Mouse (Mus musculus): Measurements from ENCODE around the gene Tmem41b. TPM values are rescaled to one million over a fixed set of nuclear protein-coding genes. Genes with fewer than 3 reads are reported as not detected.
A peak's percentile ranks its signal among the peaks of the same experiment; 100 is the strongest.

The Tmem41b gene
- polyA plus RNA-seq, 1 experiment from 2014 or later = 79.1 TPM

DNA sequence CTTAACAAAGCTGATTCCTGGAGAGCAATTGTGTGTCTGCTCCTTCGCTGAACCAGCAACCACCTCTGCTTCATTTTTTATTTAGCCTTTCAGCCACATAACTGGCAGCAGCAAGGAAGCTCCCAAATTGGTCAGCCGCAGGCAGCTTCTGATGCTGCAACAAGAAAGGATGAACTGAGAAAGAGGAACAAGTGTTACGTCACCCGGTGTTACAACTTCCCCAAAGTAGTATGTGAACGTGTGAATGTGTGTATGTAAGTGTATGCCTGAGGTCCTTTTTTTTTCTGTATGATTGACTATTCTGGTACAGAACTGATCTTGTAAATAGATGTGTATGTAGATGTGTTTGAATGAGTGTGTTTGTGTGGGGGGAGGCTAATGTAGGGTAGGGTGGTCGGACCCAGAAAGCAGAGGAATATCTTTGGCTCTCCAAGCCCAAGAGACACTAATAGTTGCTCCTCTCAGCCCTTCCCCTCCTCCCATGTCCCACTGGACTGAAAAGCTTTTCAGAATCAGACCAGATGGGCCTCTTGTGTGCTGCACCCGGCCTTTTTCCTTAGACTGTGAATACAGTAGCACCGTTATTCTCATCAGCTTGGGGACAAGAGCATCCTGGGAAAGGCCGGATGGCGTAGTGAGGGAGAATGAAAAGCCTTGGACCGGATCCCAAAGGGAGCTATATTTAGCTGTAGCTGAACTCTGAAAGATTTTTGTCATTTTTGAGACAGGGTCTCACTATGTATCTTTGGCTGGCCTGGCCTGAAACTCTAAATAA, 18.7 kb downstream of the Tmem41b start:
- H3K27ac ChIP-seq (ENCODE audit: low read depth, low read length) = peak overlapping the region; percentile 56
- H3K9ac ChIP-seq (ENCODE audit: low read length) = no peak overlapping the region
- DNase-seq (ENCODE audit: low spot score) (peak; percentile 23), ATAC-seq (ENCODE audit: insufficient read depth, low FRiP score, low TSS enrichment) (peak; percentile 49; the same call in 1 of the 2 replicates)
- H3K36me3 ChIP-seq (ENCODE audit: control insufficient read depth, insufficient read depth, low read length) = no peaks in the 10 kb centered on the region
- peaks cover 2% of the 10 kb centered on the region; the same call in 1 of the 2 replicates for H3K4me1 ChIP-seq (ENCODE audit: control insufficient read depth, insufficient read depth, low read length)
- WGBS = 75% methylated on average over 11 of the region's 11 CpGs
- no peak overlapping the region for H3K4me2 ChIP-seq (ENCODE audit: low read depth)
- H3K9me3 ChIP-seq (ENCODE audit: control insufficient read depth, low read length) = no peaks in the 10 kb centered on the region
- no peak overlapping the region for H3K4me3 ChIP-seq (ENCODE audit: low read depth, low read length)
- no peaks in the 10 kb centered on the region for H3K27me3 ChIP-seq (ENCODE audit: control insufficient read depth, insufficient read depth, low read length)

DNA sequence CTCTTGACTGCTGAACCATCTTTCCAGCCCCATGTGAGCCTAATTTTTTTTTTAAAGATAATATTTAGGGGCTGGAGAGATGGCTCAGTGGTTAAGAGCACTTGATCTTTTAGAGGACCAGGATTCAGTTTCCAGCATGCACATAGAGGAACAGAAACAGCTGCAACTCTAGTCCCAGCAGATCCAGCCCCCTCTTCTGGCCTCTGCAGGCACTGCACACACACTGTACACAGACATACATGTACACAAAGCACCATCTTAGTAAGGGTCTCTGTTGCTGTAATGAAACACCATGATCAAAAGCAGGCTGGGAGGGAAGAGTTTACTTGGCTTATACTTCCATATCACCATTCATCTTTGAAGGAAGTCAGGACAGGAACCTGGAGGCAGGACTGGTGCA, 21.1 kb downstream of the Tmem41b start:
- Histone ChIP-seq H3K27me3 (ENCODE audit: control insufficient read depth, insufficient read depth, low read length) (no peaks in the 10 kb centered on the region), H3K9ac (ENCODE audit: low read length) (no peak overlapping the region), H3K27ac (ENCODE audit: low read depth, low read length) (no peak overlapping the region), H3K9me3 (ENCODE audit: control insufficient read depth, low read length) (no peaks in the 10 kb centered on the region), H3K4me2 (ENCODE audit: low read depth) (no peak overlapping the region), H3K4me1 (ENCODE audit: control insufficient read depth, insufficient read depth, low read length) (peaks cover 2% of the 10 kb centered on the region; the same call in 1 of the 2 replicates), H3K36me3 (ENCODE audit: control insufficient read depth, insufficient read depth, low read length) (no peaks in the 10 kb centered on the region), H3K4me3 (ENCODE audit: low read depth, low read length) (no peak overlapping the region)
- DNase-seq (ENCODE audit: low spot score) = no peak
- ATAC-seq (ENCODE audit: insufficient read depth, low FRiP score, low TSS enrichment) = no peak

DNA sequence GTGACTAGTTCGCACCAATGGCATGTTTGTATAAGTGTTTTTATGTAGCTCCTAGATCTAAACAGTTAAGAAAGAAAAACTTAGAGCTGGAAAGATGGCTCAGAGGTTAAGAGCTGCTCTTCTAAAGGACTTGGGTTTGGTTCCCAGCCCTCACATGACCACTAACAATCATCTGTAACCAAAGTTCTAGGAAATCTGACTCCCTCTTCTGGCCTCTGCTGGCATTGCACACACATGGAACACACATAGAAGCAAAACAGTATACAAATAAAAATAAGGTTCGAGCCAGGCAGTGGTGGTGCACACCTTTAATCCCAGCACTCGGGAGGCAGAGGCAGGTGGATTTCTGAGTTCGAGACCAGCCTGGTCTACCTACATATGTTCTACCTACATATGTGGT, 23.0 kb downstream of the Tmem41b start:
- Histone ChIP-seq H3K9me3 (ENCODE audit: control insufficient read depth, low read length) (no peaks in the 10 kb centered on the region), H3K36me3 (ENCODE audit: control insufficient read depth, insufficient read depth, low read length) (no peaks in the 10 kb centered on the region), H3K4me3 (ENCODE audit: low read depth, low read length) (no peak overlapping the region), H3K9ac (ENCODE audit: low read length) (no peak overlapping the region), H3K27me3 (ENCODE audit: control insufficient read depth, insufficient read depth, low read length) (no peaks in the 10 kb centered on the region), H3K27ac (ENCODE audit: low read depth, low read length) (no peak overlapping the region), H3K4me2 (ENCODE audit: low read depth) (no peak overlapping the region), H3K4me1 (ENCODE audit: control insufficient read depth, insufficient read depth, low read length) (peaks cover 2% of the 10 kb centered on the region)
- ATAC-seq (ENCODE audit: insufficient read depth, low FRiP score, low TSS enrichment) = no peak
- WGBS = 92% methylated on average over 4 of the region's 4 CpGs
- DNase-seq (ENCODE audit: low spot score) = no peak

DNA sequence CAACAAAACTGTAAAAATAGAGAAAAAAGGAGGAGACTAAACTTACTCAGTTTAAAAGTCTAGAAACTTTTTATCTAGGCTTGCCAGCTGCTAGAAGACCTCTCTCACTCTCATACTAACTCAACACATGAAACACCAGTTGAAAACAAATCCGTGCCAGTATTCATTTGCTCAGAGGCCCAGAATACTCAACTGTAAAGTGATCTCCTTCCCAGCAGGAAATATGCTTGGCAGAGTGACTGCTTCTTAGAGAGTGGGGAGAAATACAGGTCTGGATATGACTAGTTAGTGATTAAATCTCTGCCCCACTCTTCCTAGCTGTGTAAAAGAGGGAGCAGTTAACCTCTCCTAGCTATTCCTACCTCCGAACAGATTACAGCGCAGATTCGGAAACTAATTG, 24.1 kb downstream of the Tmem41b start:
- 74% methylated on average over 4 of the region's 4 CpGs for WGBS
- Histone ChIP-seq H3K9me3 (ENCODE audit: control insufficient read depth, low read length) (no peaks in the 10 kb centered on the region), H3K36me3 (ENCODE audit: control insufficient read depth, insufficient read depth, low read length) (no peaks in the 10 kb centered on the region), H3K4me2 (ENCODE audit: low read depth) (no peak overlapping the region), H3K9ac (ENCODE audit: low read length) (no peak overlapping the region), H3K4me3 (ENCODE audit: low read depth, low read length) (no peak overlapping the region), H3K4me1 (ENCODE audit: control insufficient read depth, insufficient read depth, low read length) (peaks cover 12% of the 10 kb centered on the region), H3K27ac (ENCODE audit: low read depth, low read length) (no peak overlapping the region), H3K27me3 (ENCODE audit: control insufficient read depth, insufficient read depth, low read length) (no peaks in the 10 kb centered on the region)
- ATAC-seq (ENCODE audit: insufficient read depth, low FRiP score, low TSS enrichment) = no peak
- DNase-seq (ENCODE audit: low spot score) = no peak

DNA sequence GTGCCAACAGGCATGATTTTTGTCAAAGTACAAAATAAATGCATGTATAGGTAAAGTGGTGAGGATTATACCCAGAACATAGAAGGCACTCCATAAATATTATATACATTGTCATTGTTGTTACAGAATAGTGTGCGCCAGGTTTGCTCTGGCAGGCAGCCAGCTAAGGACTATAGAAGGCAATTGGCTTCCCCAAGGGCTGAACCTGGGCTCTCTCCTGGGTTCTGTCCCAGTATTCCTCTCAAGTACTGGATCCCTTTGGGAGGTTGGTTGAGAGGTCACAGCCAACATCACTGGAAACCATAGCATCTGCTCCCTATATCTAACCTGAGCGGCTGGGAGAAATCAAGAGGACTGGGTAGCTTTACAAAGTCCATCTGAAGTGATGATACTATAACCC, 25.2 kb downstream of the Tmem41b start:
- Histone ChIP-seq H3K4me2 (ENCODE audit: low read depth) (no peak overlapping the region), H3K4me1 (ENCODE audit: control insufficient read depth, insufficient read depth, low read length) (peaks cover 17% of the 10 kb centered on the region), H3K9ac (ENCODE audit: low read length) (no peak overlapping the region), H3K27ac (ENCODE audit: low read depth, low read length) (no peak overlapping the region), H3K4me3 (ENCODE audit: low read depth, low read length) (no peak overlapping the region), H3K27me3 (ENCODE audit: control insufficient read depth, insufficient read depth, low read length) (no peaks in the 10 kb centered on the region), H3K9me3 (ENCODE audit: control insufficient read depth, low read length) (no peaks in the 10 kb centered on the region), H3K36me3 (ENCODE audit: control insufficient read depth, insufficient read depth, low read length) (no peaks in the 10 kb centered on the region)
- DNase-seq (ENCODE audit: low spot score) (no peak), ATAC-seq (ENCODE audit: insufficient read depth, low FRiP score, low TSS enrichment) (no peak)
- 90% methylated on average over 2 of the region's 2 CpGs for WGBS

DNA sequence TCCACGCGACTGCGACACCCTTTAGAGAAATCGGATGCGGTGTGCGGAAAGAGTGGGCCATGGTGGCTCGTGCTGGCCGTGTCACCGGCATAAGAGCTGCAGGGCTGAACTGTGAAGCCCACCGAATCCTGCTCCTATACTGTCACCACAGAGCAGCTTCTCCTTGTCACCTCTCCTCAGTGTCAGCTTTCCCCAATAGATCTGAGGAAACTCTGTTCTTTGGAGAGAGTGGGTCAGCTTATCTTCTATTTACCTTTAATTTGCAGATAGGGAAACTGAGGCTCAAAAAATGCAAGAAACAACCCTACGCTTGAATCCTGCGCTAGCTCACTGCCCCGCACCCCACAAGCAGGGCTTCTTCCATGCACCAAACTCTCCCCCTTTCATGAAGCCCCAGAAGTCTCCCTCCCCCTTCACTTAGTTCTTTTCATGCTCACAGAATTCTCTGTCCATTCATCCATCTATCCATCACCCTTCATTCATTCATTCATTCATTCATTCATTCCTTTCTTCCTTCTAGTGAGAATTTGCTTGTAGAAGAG, 26.0 kb downstream of the Tmem41b start:
- peak; percentile 65 for ATAC-seq (ENCODE audit: insufficient read depth, low FRiP score, low TSS enrichment)
- H3K9me3 ChIP-seq (ENCODE audit: control insufficient read depth, low read length) = no peaks in the 10 kb centered on the region
- no peak for DNase-seq (ENCODE audit: low spot score)
- peak overlapping the region; percentile 76 for H3K4me3 ChIP-seq (ENCODE audit: low read depth, low read length)
- H3K4me1 ChIP-seq (ENCODE audit: control insufficient read depth, insufficient read depth, low read length) = peaks cover 17% of the 10 kb centered on the region
- no peaks in the 10 kb centered on the region for H3K27me3 ChIP-seq (ENCODE audit: control insufficient read depth, insufficient read depth, low read length)
- H3K9ac ChIP-seq (ENCODE audit: low read length) = peak overlapping the region; percentile 95
- WGBS = 10% methylated on average over 13 of the region's 13 CpGs
- H3K36me3 ChIP-seq (ENCODE audit: control insufficient read depth, insufficient read depth, low read length) = no peaks in the 10 kb centered on the region
- peak overlapping the region; percentile 57 for H3K4me2 ChIP-seq (ENCODE audit: low read depth)
- H3K27ac ChIP-seq (ENCODE audit: low read depth, low read length) = peak overlapping the region; percentile 94

DNA sequence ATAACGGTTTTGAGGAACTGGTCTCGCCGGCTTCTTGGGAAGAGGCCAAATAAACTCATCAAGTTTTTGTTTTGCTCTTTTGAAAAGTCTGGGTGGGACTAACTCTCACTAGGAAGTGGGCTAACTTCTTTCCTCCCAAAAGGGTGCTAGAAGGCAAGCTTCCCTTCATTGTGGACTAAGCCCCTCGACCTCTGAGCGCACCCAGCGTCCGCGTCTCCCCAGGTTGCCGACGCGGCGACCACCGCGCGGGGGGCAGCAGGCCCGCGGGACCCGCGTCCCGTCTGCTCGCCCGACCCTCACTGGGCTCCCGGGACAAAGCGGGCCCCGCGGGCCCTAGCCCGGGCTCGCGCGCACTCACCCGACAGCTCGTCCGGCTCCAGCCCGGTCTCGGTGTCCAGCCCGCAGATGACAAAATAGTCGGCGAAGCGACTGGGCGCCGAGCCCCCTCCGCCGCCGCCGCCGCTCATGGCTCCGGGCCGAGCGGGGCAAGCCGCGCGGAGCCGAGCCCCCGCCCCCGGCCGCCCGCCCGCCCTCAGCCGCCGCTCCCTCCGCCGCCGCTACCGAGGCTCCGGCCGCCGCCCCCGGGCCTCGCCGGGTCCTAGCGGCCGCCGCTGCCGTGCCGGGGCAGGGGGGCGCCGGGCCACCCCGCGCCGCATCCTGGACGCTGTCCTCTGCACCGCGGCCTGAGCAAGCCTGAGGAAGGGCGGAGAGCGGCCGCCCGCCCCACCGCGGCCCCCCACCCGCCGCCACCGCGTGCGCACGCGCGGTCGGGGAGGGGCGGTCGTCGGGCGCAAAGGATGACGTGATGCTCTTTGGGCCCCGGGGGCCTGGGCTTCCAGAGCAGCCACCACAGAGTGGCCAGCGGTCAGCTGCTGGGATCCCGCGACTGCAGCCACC, 26.8 kb downstream of the Tmem41b start, which contains the start of gene Dennd5a:
Dennd5a (minus strand) TSS at position 755 of the 897 bp plus-strand sequence.
- WGBS = 0% methylated on average over 69 of the region's 107 CpGs
- ATAC-seq (ENCODE audit: insufficient read depth, low FRiP score, low TSS enrichment) (peak; percentile 94), DNase-seq (ENCODE audit: low spot score) (peak; percentile 91)
- Histone ChIP-seq H3K4me1 (ENCODE audit: control insufficient read depth, insufficient read depth, low read length) (peaks cover 17% of the 10 kb centered on the region), H3K9ac (ENCODE audit: low read length) (peak within 1 kb of the TSS; percentile 95), H3K27me3 (ENCODE audit: control insufficient read depth, insufficient read depth, low read length) (no peaks in the 10 kb centered on the region), H3K9me3 (ENCODE audit: control insufficient read depth, low read length) (no peaks in the 10 kb centered on the region), H3K36me3 (ENCODE audit: control insufficient read depth, insufficient read depth, low read length) (no peaks in the 10 kb centered on the region), H3K27ac (ENCODE audit: low read depth, low read length) (peak within 1 kb of the TSS; percentile 94), H3K4me3 (ENCODE audit: low read depth, low read length) (peak within 1 kb of the TSS; percentile 76), H3K4me2 (ENCODE audit: low read depth) (peak within 1 kb of the TSS; percentile 57)

DNA sequence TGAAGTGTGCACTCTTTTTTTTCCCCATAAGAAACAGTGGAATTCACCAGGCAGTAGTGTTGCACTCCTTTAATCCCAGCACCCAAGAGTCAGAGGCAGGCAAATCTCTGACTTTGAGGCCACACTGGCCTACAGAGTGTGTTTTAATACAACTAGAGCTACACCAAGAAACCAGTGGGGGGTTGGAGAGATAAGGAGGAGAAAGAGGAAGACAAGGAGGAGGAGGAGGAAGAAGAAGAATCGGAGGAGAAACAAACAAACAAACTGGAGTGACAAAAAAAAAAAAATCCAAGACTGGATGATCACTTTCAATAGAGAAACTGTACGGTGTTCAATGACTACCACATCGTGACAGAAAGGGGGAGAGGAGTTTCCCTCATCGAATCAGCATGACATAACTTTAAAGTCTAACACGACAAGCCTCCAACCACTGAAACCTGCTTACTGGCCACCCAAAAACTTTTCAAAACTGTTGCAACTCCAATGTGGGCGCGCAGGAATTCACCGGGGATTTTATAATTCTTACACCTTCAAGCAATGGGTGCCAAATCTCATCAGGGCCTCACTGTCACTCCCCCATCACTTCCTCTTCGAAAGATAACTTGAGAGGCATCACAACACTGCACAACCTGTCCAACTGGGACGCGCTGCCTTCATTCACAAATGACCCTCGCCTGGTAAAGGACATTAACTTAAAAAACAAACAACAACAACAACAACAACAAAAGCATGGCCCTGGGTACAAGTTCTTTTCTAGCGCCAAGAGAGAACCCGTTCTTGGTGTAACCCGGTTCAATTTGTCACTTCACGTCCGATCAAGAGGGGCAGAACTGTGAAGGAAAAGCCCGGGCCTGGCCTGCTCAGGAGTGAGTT, 27.6 kb downstream of the Tmem41b start:
- WGBS = 11% methylated on average over 18 of the region's 18 CpGs
- H3K36me3 ChIP-seq (ENCODE audit: control insufficient read depth, insufficient read depth, low read length) = no peaks in the 10 kb centered on the region
- H3K27me3 ChIP-seq (ENCODE audit: control insufficient read depth, insufficient read depth, low read length) = no peaks in the 10 kb centered on the region
- no peak for DNase-seq (ENCODE audit: low spot score)
- ATAC-seq (ENCODE audit: insufficient read depth, low FRiP score, low TSS enrichment) = peak; percentile 18; the same call in 1 of the 2 replicates
- H3K9me3 ChIP-seq (ENCODE audit: control insufficient read depth, low read length) = no peaks in the 10 kb centered on the region
- peak overlapping the region; percentile 94; the same call in 1 of the 2 replicates for H3K27ac ChIP-seq (ENCODE audit: low read depth, low read length)
- peaks cover 17% of the 10 kb centered on the region for H3K4me1 ChIP-seq (ENCODE audit: control insufficient read depth, insufficient read depth, low read length)
- peak overlapping the region; percentile 76 for H3K4me3 ChIP-seq (ENCODE audit: low read depth, low read length)
- peak overlapping the region; percentile 57 for H3K4me2 ChIP-seq (ENCODE audit: low read depth)
- H3K9ac ChIP-seq (ENCODE audit: low read length) = peak overlapping the region; percentile 95
